Mouse (Mus musculus): ENCODE results near the gene Lat2. TPM values are rescaled to one million over a fixed set of nuclear protein-coding genes. Genes with fewer than 3 reads are reported as not detected.

Lat2 gene
- polyA plus RNA-seq, 1 experiment from 2014 or later = 4.1 TPM

- H3K27ac ChIP-seq = no peak overlapping the region
- no peak overlapping the region for H3K4me3 ChIP-seq
- no peaks in the 10 kb centered on the region for H3K9me3 ChIP-seq
- peaks cover 11% of the 10 kb centered on the region for H3K4me1 ChIP-seq
- no peaks in the 10 kb centered on the region for H3K27me3 ChIP-seq (ENCODE audit: insufficient read depth, poor library complexity, severe bottlenecking)
- H3K36me3 ChIP-seq = no peaks in the 10 kb centered on the region
- no peak for DNase-seq (ENCODE audit: low spot score)
- 66% methylated on average over 3 of the region's 3 CpGs for WGBS
These were observed 35.7 kb downstream of the Lat2 start for GRCm38 (mm10) chr5:134579135-134579534.

GRCm38 (mm10) chr5:134577534-134577933 is 37.3 kb downstream of the Lat2 start:
- H3K27me3 ChIP-seq (ENCODE audit: insufficient read depth, poor library complexity, severe bottlenecking) = no peaks in the 10 kb centered on the region
- no peak for DNase-seq (ENCODE audit: low spot score)
- H3K4me1 ChIP-seq = peaks cover 5% of the 10 kb centered on the region; the same call in 1 of the 2 replicates
- no peaks in the 10 kb centered on the region for H3K36me3 ChIP-seq
- no peaks in the 10 kb centered on the region for H3K9me3 ChIP-seq
- no peak overlapping the region for H3K27ac ChIP-seq
- no peak overlapping the region for H3K4me3 ChIP-seq
- 80% methylated on average over 7 of the region's 7 CpGs for WGBS

- WGBS = 76% methylated on average over 14 of the region's 14 CpGs
- no peaks in the 10 kb centered on the region for H3K9me3 ChIP-seq
These were observed 38.2 kb downstream of the Lat2 start for GRCm38 (mm10) chr5:134576517-134577220.

GRCm38 (mm10) chr5:134575833-134576232 is 39.0 kb downstream of the Lat2 start:
- Histone ChIP-seq H3K27ac (no peak overlapping the region), H3K36me3 (no peaks in the 10 kb centered on the region), H3K9me3 (no peaks in the 10 kb centered on the region), H3K4me1 (peaks cover 11% of the 10 kb centered on the region; the same call in 1 of the 2 replicates), H3K4me3 (no peak overlapping the region), H3K27me3 (ENCODE audit: insufficient read depth, poor library complexity, severe bottlenecking) (no peaks in the 10 kb centered on the region)
- 92% methylated on average over 5 of the region's 5 CpGs for WGBS
- no peak for DNase-seq (ENCODE audit: low spot score)

More at GRCm38 (mm10) chr5:134576517-134577220, 38.2 kb downstream of the Lat2 start:
- Histone ChIP-seq H3K27ac (no peak overlapping the region), H3K27me3 (ENCODE audit: insufficient read depth, poor library complexity, severe bottlenecking) (no peaks in the 10 kb centered on the region), H3K4me3 (no peak overlapping the region), H3K36me3 (no peaks in the 10 kb centered on the region), H3K4me1 (peaks cover 11% of the 10 kb centered on the region; the same call in 1 of the 2 replicates)
- DNase-seq (ENCODE audit: low spot score) = no peak

GRCm38 (mm10) chr5:134572508-134573214 is 42.2 kb downstream of the Lat2 start:
- peak overlapping the region; percentile 65 for H3K4me3 ChIP-seq
- peaks cover 17% of the 10 kb centered on the region for H3K4me1 ChIP-seq
- 33% methylated on average over 10 of the region's 10 CpGs for WGBS
- peak overlapping the region; percentile 69 for H3K27ac ChIP-seq
- DNase-seq (ENCODE audit: low spot score) = no peak
- H3K27me3 ChIP-seq (ENCODE audit: insufficient read depth, poor library complexity, severe bottlenecking) = no peaks in the 10 kb centered on the region
- no peaks in the 10 kb centered on the region for H3K9me3 ChIP-seq
- H3K36me3 ChIP-seq = no peaks in the 10 kb centered on the region

GRCm38 (mm10) chr5:134571730-134572507 is 42.9 kb downstream of the Lat2 start:
- Histone ChIP-seq H3K27ac (peak overlapping the region; percentile 69), H3K27me3 (ENCODE audit: insufficient read depth, poor library complexity, severe bottlenecking) (no peaks in the 10 kb centered on the region), H3K4me3 (peak overlapping the region; percentile 65), H3K36me3 (no peaks in the 10 kb centered on the region), H3K4me1 (peaks cover 17% of the 10 kb centered on the region), H3K9me3 (no peaks in the 10 kb centered on the region)
- no peak for DNase-seq (ENCODE audit: low spot score)
- under 1% methylated on average over 23 of the region's 23 CpGs for WGBS

- peaks cover 17% of the 10 kb centered on the region for H3K4me1 ChIP-seq
- H3K27ac ChIP-seq = peak overlapping the region; percentile 60
- no peaks in the 10 kb centered on the region for H3K36me3 ChIP-seq
- no peak for DNase-seq (ENCODE audit: low spot score)
- WGBS = 51% methylated on average over 8 of the region's 8 CpGs
- H3K27me3 ChIP-seq (ENCODE audit: insufficient read depth, poor library complexity, severe bottlenecking) = no peaks in the 10 kb centered on the region
- H3K4me3 ChIP-seq = no peak overlapping the region
- H3K9me3 ChIP-seq = no peaks in the 10 kb centered on the region
These were observed 45.8 kb downstream of the Lat2 start for GRCm38 (mm10) chr5:134568964-134569491.

GRCm38 (mm10) chr5:134568030-134568429 is 46.8 kb downstream of the Lat2 start:
- Histone ChIP-seq H3K9me3 (no peaks in the 10 kb centered on the region), H3K4me3 (no peak overlapping the region), H3K27me3 (ENCODE audit: insufficient read depth, poor library complexity, severe bottlenecking) (no peaks in the 10 kb centered on the region), H3K4me1 (peaks cover 20% of the 10 kb centered on the region), H3K36me3 (no peaks in the 10 kb centered on the region), H3K27ac (no peak overlapping the region)
- WGBS = 74% methylated on average over 3 of the region's 3 CpGs
- DNase-seq (ENCODE audit: low spot score) = no peak

- Histone ChIP-seq H3K27ac (no peak overlapping the region), H3K36me3 (no peaks in the 10 kb centered on the region), H3K9me3 (no peaks in the 10 kb centered on the region), H3K4me1 (peaks cover 14% of the 10 kb centered on the region), H3K27me3 (ENCODE audit: insufficient read depth, poor library complexity, severe bottlenecking) (no peaks in the 10 kb centered on the region), H3K4me3 (no peak overlapping the region)
- 72% methylated on average over 4 of the region's 4 CpGs for WGBS
- no peak for DNase-seq (ENCODE audit: low spot score)
These were observed 47.4 kb downstream of the Lat2 start for GRCm38 (mm10) chr5:134567445-134567844.

GRCm38 (mm10) chr5:134565696-134566095 is 49.1 kb downstream of the Lat2 start:
- DNase-seq (ENCODE audit: low spot score) = no peak
- Histone ChIP-seq H3K4me1 (peaks cover 9% of the 10 kb centered on the region), H3K27ac (no peak overlapping the region), H3K4me3 (no peak overlapping the region), H3K27me3 (ENCODE audit: insufficient read depth, poor library complexity, severe bottlenecking) (no peaks in the 10 kb centered on the region), H3K36me3 (no peaks in the 10 kb centered on the region), H3K9me3 (no peaks in the 10 kb centered on the region)
- 83% methylated on average over 6 of the region's 6 CpGs for WGBS

- 91% methylated on average over 2 of the region's 2 CpGs for WGBS
- H3K27me3 ChIP-seq (ENCODE audit: insufficient read depth, poor library complexity, severe bottlenecking) = no peaks in the 10 kb centered on the region
These were observed 50.6 kb downstream of the Lat2 start for GRCm38 (mm10) chr5:134564272-134564671.

GRCm38 (mm10) chr5:134560450-134561171 is 54.2 kb downstream of the Lat2 start:
- Histone ChIP-seq H3K4me1 (peaks cover 8% of the 10 kb centered on the region), H3K27me3 (ENCODE audit: insufficient read depth, poor library complexity, severe bottlenecking) (no peaks in the 10 kb centered on the region), H3K4me3 (no peak overlapping the region), H3K9me3 (0 out of 2 replicates have a peak, but pooled peaks cover 4% of the 10 kb centered on the region), H3K27ac (no peak overlapping the region), H3K36me3 (no peaks in the 10 kb centered on the region)
- no peak for DNase-seq (ENCODE audit: low spot score)
- 69% methylated on average over 16 of the region's 16 CpGs for WGBS

More at GRCm38 (mm10) chr5:134564272-134564671, 50.6 kb downstream of the Lat2 start:
- Histone ChIP-seq H3K9me3 (no peaks in the 10 kb centered on the region), H3K27ac (no peak overlapping the region), H3K36me3 (no peaks in the 10 kb centered on the region), H3K4me3 (no peak overlapping the region), H3K4me1 (peaks cover 9% of the 10 kb centered on the region)
- no peak for DNase-seq (ENCODE audit: low spot score)
